Mouse (Mus musculus): ENCODE results near the gene Cacna1h. TPM values are rescaled to one million over a fixed set of nuclear protein-coding genes. Genes with fewer than 3 reads are reported as not detected.

The Cacna1h gene
- polyA plus RNA-seq, 1 experiment from 2014 or later, result 4.4 TPM

DNA sequence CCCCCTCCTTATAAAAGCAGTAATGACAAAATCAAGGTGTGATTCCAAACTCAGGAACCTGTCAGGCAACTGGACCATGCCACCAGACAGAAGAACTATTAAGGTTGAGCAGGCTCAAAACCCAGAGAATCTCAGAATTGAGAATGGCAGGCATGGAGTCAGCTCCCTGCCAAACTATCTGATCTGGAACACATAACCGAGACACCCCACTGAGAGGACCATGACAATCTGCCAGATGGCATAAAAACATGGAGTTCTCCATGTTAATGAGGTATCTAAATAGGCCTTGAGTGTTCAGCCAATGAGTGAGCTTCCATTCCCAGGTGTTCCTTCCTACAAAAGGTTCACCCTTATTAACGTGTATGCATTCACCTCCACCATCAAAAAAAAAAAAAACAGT lies 72.3 kb downstream of the Cacna1h start:
- Histone ChIP-seq H3K27me3 (ENCODE audit: control insufficient read depth, insufficient read depth, low read length) (no peaks in the 10 kb centered on the region), H3K4me1 (replicated peaks; ENCODE audit: control insufficient read depth, insufficient read depth, low read length) (no peaks in the 10 kb centered on the region), H3K27ac (ENCODE audit: low read depth, low read length) (no peak overlapping the region), H3K9ac (ENCODE audit: low read length) (no peak overlapping the region), H3K4me3 (ENCODE audit: low read depth, low read length) (no peak overlapping the region), H3K9me3 (ENCODE audit: control insufficient read depth, low read length) (no peaks in the 10 kb centered on the region), H3K36me3 (ENCODE audit: control insufficient read depth, insufficient read depth, low read length) (no peaks in the 10 kb centered on the region), H3K4me2 (ENCODE audit: low read depth, low read length, severe bottlenecking) (no peak overlapping the region)
- WGBS, result 69% methylated on average over 2 of the region's 2 CpGs
- DNase-seq (ENCODE audit: low spot score) (no peak), ATAC-seq (replicated peaks; ENCODE audit: low FRiP score) (no peak)

DNA sequence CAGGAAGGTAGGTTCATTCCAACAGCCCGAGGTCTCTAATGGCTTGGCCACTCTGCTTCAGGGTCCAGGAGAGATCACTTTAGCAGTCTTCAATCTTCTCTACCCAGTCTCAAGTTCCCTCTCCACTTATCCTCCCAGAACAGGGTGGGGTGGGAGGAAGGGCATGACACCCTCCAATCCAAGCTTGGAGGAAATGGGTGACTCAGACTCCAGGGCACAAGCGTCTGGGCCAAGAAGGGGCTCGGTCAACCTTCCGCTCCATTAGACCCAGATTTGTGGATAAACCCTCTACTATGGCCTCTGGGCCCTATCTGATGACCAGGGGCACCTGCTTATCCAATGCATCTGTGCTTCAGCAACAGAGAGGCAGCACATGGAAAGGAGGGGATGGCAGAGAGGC lies 88.1 kb downstream of the Cacna1h start, which contains the start of gene Tpsab1:
TSS of gene Tpsab1 (minus strand) at position 101 of the 400 bp plus-strand sequence.
- WGBS, result 85% methylated on average over 4 of the region's 4 CpGs
- ATAC-seq (replicated peaks; ENCODE audit: low FRiP score), result no peak
- H3K36me3 ChIP-seq (ENCODE audit: control insufficient read depth, insufficient read depth, low read length), result no peaks in the 10 kb centered on the region
- H3K9ac ChIP-seq (ENCODE audit: low read length), result no peak within 1 kb of the TSS
- H3K9me3 ChIP-seq (ENCODE audit: control insufficient read depth, low read length), result no peaks in the 10 kb centered on the region
- no peaks in the 10 kb centered on the region for H3K4me1 ChIP-seq (replicated peaks; ENCODE audit: control insufficient read depth, insufficient read depth, low read length)
- no peak within 1 kb of the TSS for H3K27ac ChIP-seq (ENCODE audit: low read depth, low read length)
- H3K27me3 ChIP-seq (ENCODE audit: control insufficient read depth, insufficient read depth, low read length), result no peaks in the 10 kb centered on the region
- no peak for DNase-seq (ENCODE audit: low spot score)
- no peak within 1 kb of the TSS for H3K4me2 ChIP-seq (ENCODE audit: low read depth, low read length, severe bottlenecking)
- H3K4me3 ChIP-seq (ENCODE audit: low read depth, low read length), result no peak within 1 kb of the TSS

DNA sequence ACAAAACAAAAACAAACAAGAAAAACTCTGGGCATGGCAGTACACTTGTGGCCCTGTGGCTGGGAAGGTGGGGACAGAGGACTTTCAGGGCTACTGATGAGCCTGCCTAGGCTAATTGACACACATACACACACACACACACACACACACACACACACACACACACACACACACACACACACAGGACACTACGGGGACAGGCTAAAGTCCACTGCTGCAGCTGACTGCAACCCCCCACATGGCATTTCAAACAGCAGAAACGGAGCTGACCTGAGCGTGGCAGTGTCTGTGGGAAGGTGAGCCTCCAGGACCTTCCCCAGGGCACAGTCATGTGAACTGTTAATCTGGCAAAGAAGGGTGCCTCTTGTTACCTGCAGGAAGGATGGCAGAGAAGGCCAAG lies 92.1 kb downstream of the Cacna1h start:
- 62% methylated on average over 3 of the region's 3 CpGs for WGBS
- Histone ChIP-seq H3K4me1 (replicated peaks; ENCODE audit: control insufficient read depth, insufficient read depth, low read length) (no peaks in the 10 kb centered on the region), H3K27ac (ENCODE audit: low read depth, low read length) (no peak overlapping the region), H3K36me3 (ENCODE audit: control insufficient read depth, insufficient read depth, low read length) (no peaks in the 10 kb centered on the region), H3K4me2 (ENCODE audit: low read depth, low read length, severe bottlenecking) (no peak overlapping the region), H3K9me3 (ENCODE audit: control insufficient read depth, low read length) (no peaks in the 10 kb centered on the region), H3K27me3 (ENCODE audit: control insufficient read depth, insufficient read depth, low read length) (no peaks in the 10 kb centered on the region), H3K4me3 (ENCODE audit: low read depth, low read length) (no peak overlapping the region), H3K9ac (ENCODE audit: low read length) (no peak overlapping the region)
- DNase-seq (ENCODE audit: low spot score) (no peak), ATAC-seq (replicated peaks; ENCODE audit: low FRiP score) (no peak)

DNA sequence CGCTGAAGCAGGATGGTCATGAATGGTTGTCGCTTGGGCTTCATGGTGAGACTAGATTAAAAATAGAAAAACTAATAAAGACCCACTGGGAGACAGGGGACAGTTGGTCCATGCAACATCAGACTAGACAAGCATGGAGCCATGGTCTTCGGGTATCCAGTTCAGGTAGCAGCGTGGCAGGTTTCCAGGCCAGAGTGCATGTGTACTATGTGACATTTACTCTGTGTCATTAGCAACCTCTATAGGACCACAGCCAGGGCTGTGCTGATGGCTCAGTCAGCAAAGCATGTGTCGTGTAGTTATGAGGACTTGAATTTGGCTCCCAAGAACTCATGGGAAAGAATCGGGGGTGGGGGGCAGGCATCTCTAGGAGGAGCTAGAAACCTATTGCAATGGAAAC lies 93.6 kb downstream of the Cacna1h start:
- Histone ChIP-seq H3K9me3 (ENCODE audit: control insufficient read depth, low read length) (no peaks in the 10 kb centered on the region), H3K4me2 (ENCODE audit: low read depth, low read length, severe bottlenecking) (no peak overlapping the region), H3K9ac (ENCODE audit: low read length) (no peak overlapping the region), H3K4me1 (replicated peaks; ENCODE audit: control insufficient read depth, insufficient read depth, low read length) (no peaks in the 10 kb centered on the region), H3K27ac (ENCODE audit: low read depth, low read length) (no peak overlapping the region), H3K27me3 (ENCODE audit: control insufficient read depth, insufficient read depth, low read length) (no peaks in the 10 kb centered on the region), H3K4me3 (ENCODE audit: low read depth, low read length) (no peak overlapping the region), H3K36me3 (ENCODE audit: control insufficient read depth, insufficient read depth, low read length) (no peaks in the 10 kb centered on the region)
- DNase-seq (ENCODE audit: low spot score) (no peak), ATAC-seq (replicated peaks; ENCODE audit: low FRiP score) (no peak)
- 86% methylated on average over 6 of the region's 6 CpGs for WGBS

DNA sequence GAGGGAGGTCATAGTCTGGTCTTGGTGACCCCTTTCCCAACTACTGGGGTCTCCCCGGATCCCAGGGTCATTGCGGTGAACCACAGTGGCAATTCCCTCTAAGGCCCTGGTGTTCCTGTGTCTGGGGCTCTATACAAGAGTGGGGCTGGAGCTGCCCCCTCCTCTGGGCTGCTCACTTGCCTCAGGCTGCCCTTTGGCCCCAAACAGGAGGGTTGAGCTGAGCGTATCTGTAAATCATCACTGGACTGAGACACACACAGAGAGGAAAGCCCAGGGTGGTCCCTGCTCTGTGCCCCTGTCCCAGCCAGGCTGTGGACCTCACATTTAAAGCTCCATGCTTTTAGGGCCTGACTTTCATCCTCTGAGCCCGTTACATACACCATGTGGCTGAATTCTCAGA lies 95.4 kb downstream of the Cacna1h start:
- no peak overlapping the region for H3K4me2 ChIP-seq (ENCODE audit: low read depth, low read length, severe bottlenecking)
- H3K9me3 ChIP-seq (ENCODE audit: control insufficient read depth, low read length), result no peaks in the 10 kb centered on the region
- no peak overlapping the region for H3K27ac ChIP-seq (ENCODE audit: low read depth, low read length)
- no peak overlapping the region for H3K4me3 ChIP-seq (ENCODE audit: low read depth, low read length)
- H3K4me1 ChIP-seq (replicated peaks; ENCODE audit: control insufficient read depth, insufficient read depth, low read length), result no peaks in the 10 kb centered on the region
- H3K9ac ChIP-seq (ENCODE audit: low read length), result no peak overlapping the region
- no peaks in the 10 kb centered on the region for H3K27me3 ChIP-seq (ENCODE audit: control insufficient read depth, insufficient read depth, low read length)
- H3K36me3 ChIP-seq (ENCODE audit: control insufficient read depth, insufficient read depth, low read length), result no peaks in the 10 kb centered on the region
- ATAC-seq (replicated peaks; ENCODE audit: low FRiP score) (no peak), DNase-seq (ENCODE audit: low spot score) (no peak)
- 81% methylated on average over 4 of the region's 4 CpGs for WGBS

DNA sequence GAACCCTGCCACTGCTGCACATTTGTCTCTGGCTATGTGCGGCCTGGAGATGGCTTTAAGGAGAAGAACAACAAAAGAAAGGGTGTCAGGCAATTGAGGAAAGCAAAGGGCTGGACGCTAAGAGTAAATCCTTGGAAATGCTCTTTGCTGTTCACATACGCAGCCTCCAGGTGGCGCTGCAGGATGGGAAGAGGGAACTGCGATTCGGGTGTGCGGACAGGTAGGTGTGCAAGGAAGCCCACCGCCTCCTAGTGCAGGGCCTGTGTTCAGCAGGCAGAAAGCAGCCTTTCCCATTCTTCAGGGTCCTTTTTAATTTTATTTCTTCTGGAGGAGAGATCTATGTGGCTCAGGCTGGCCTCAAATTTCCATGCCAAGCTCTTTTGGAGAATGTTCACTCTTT lies 99.6 kb downstream of the Cacna1h start:
- H3K27me3 ChIP-seq (ENCODE audit: control insufficient read depth, insufficient read depth, low read length), result peaks cover 2% of the 10 kb centered on the region; the same call in 1 of the 2 replicates
- ATAC-seq (replicated peaks; ENCODE audit: low FRiP score) (no peak), DNase-seq (ENCODE audit: low spot score) (peak; percentile 87)
- WGBS, result 5% methylated on average over 8 of the region's 8 CpGs
- no peak overlapping the region for H3K4me2 ChIP-seq (ENCODE audit: low read depth, low read length, severe bottlenecking)
- H3K9ac ChIP-seq (ENCODE audit: low read length), result no peak overlapping the region
- no peaks in the 10 kb centered on the region for H3K36me3 ChIP-seq (ENCODE audit: control insufficient read depth, insufficient read depth, low read length)
- no peak overlapping the region for H3K27ac ChIP-seq (ENCODE audit: low read depth, low read length)
- no peaks in the 10 kb centered on the region for H3K4me1 ChIP-seq (replicated peaks; ENCODE audit: control insufficient read depth, insufficient read depth, low read length)
- no peak overlapping the region for H3K4me3 ChIP-seq (ENCODE audit: low read depth, low read length)
- H3K9me3 ChIP-seq (ENCODE audit: control insufficient read depth, low read length), result no peaks in the 10 kb centered on the region

DNA sequence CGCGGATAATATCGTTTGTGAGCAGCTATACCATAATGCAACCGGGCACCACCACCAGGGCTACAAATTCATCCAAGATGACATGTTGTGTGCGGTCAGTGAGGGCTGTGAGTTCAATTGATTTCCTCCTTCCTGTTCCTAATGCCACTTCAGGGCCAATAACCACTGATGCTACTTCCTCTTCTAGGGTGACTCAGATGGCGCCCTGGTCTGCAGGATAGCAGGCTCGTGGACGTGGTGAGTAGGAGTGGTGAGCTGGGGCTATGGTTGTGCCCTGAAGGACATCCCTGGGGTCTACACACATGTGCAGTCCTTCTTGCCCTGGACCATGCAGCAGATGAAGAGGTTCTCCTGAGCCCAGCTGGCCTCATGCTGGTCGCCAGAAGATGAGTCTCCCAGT lies 101.3 kb downstream of the Cacna1h start:
- Histone ChIP-seq H3K27ac (ENCODE audit: low read depth, low read length) (no peak overlapping the region), H3K27me3 (ENCODE audit: control insufficient read depth, insufficient read depth, low read length) (peaks cover 2% of the 10 kb centered on the region; the same call in 1 of the 2 replicates), H3K4me3 (ENCODE audit: low read depth, low read length) (no peak overlapping the region), H3K4me1 (replicated peaks; ENCODE audit: control insufficient read depth, insufficient read depth, low read length) (no peaks in the 10 kb centered on the region), H3K36me3 (ENCODE audit: control insufficient read depth, insufficient read depth, low read length) (no peaks in the 10 kb centered on the region), H3K9ac (ENCODE audit: low read length) (no peak overlapping the region), H3K9me3 (ENCODE audit: control insufficient read depth, low read length) (no peaks in the 10 kb centered on the region), H3K4me2 (ENCODE audit: low read depth, low read length, severe bottlenecking) (no peak overlapping the region)
- ATAC-seq (replicated peaks; ENCODE audit: low FRiP score) (no peak), DNase-seq (ENCODE audit: low spot score) (no peak)
- 81% methylated on average over 9 of the region's 9 CpGs for WGBS

Other genes starting within 250 kb of the Cacna1h start
- gene BC003965, start 249.2 kb downstream of the Cacna1h start, polyA plus RNA-seq (2014; fragmentation: Nextera tagmentation; extraction: Ambion mirVana), result 33.3 and 35.4 TPM in 2 replicates
- gene Unkl, start 245.4 kb downstream of the Cacna1h start, polyA plus RNA-seq (2014; fragmentation: Nextera tagmentation; extraction: Ambion mirVana), result 6.5 and 7.1 TPM in 2 replicates
- 51.3 and 56.3 TPM in 2 replicates for gene Gnptg, start 193.7 kb downstream of the Cacna1h start, polyA plus RNA-seq (2014; fragmentation: Nextera tagmentation; extraction: Ambion mirVana)
- 63.4 and 66.7 TPM in 2 replicates for gene Tsr3, start 193.6 kb downstream of the Cacna1h start, polyA plus RNA-seq (2014; fragmentation: Nextera tagmentation; extraction: Ambion mirVana)
- 1.2 and 1.7 TPM in 2 replicates for gene Baiap3, start 177.4 kb downstream of the Cacna1h start, polyA plus RNA-seq (2014; fragmentation: Nextera tagmentation; extraction: Ambion mirVana)
- gene Ube2i, start 159.2 kb downstream of the Cacna1h start, polyA plus RNA-seq (2014; fragmentation: Nextera tagmentation; extraction: Ambion mirVana), result 837 and 868 TPM in 2 replicates
- gene Prss34, start 135.4 kb downstream of the Cacna1h start, polyA plus RNA-seq (2014; fragmentation: Nextera tagmentation; extraction: Ambion mirVana), result not detected in 2 replicates
- gene Prss28, start 125.1 kb downstream of the Cacna1h start, polyA plus RNA-seq (2014; fragmentation: Nextera tagmentation; extraction: Ambion mirVana), result not detected in 2 replicates
- not detected in 2 replicates for gene Prss29, start 115.1 kb downstream of the Cacna1h start, polyA plus RNA-seq (2014; fragmentation: Nextera tagmentation; extraction: Ambion mirVana)
- gene Tpsab1, start 88.2 kb downstream of the Cacna1h start, polyA plus RNA-seq (2014; fragmentation: Nextera tagmentation; extraction: Ambion mirVana), result not detected in 2 replicates
- gene Tpsb2, start 67.5 kb downstream of the Cacna1h start, polyA plus RNA-seq (2014; fragmentation: Nextera tagmentation; extraction: Ambion mirVana), result not detected in 2 replicates
- 0.45 TPM in 1 of 2 replicates, not detected in the other for gene Tpsg1, start 64.5 kb downstream of the Cacna1h start, polyA plus RNA-seq (2014; fragmentation: Nextera tagmentation; extraction: Ambion mirVana)
- 0.12 and 0.29 TPM in 2 replicates for gene Tekt4, start 20.8 kb upstream of the Cacna1h start, polyA plus RNA-seq (2014; fragmentation: Nextera tagmentation; extraction: Ambion mirVana)
- 0.24 TPM in 1 of 2 replicates, not detected in the other for gene Sstr5, start 63.5 kb upstream of the Cacna1h start, polyA plus RNA-seq (2014; fragmentation: Nextera tagmentation; extraction: Ambion mirVana)
- 7.3 and 7.5 TPM in 2 replicates for gene Sox8, start 136.9 kb upstream of the Cacna1h start, polyA plus RNA-seq (2014; fragmentation: Nextera tagmentation; extraction: Ambion mirVana)
- gene Lmf1, start 145.3 kb upstream of the Cacna1h start, polyA plus RNA-seq (2014; fragmentation: Nextera tagmentation; extraction: Ambion mirVana), result 18.3 and 20.7 TPM in 2 replicates

Measured in forebrain, embryonic 11.5 days (tissue).